Mouse (Mus musculus): ENCODE data around the gene Dgkq. TPM values are rescaled to one million over a fixed set of nuclear protein-coding genes. Genes with fewer than 3 reads are reported as not detected.
A peak's percentile ranks its signal among the peaks of the same experiment; 100 is the strongest.

Dgkq gene
- total and polyA plus RNA-seq, 3 experiments, result 11.3 TPM; not detected in 1

- H3K79me2 ChIP-seq (ENCODE audit: control insufficient read depth, insufficient read depth, low read length, poor library complexity), result peaks cover 27% of the 10 kb centered on the region
- H3K27me3 ChIP-seq (ENCODE audit: control insufficient read depth in 1 of 2, insufficient read depth in 2 of 2, low read length in 2 of 2), result no peaks in the 10 kb centered on the region
- H3K27ac ChIP-seq (ENCODE audit: control insufficient read depth, low read depth, low read length), result peak overlapping the region; percentile 96
- TF ChIP-seq MYC (IDR thresholded peaks at IDR 0.05; ENCODE audit: low read depth, low read length), result no peak
- no peak for TF ChIP-seq UBTF (IDR thresholded peaks at IDR 0.05; ENCODE audit: borderline replicate concordance, insufficient read depth, low read depth, low read length)
- TF ChIP-seq ZNF384 (IDR thresholded peaks at IDR 0.05; ENCODE audit: low read depth, low read length), result no peak
- TF ChIP-seq TAL1 (IDR thresholded peaks at IDR 0.05; ENCODE audit: low read length), result no peak
- no peak for TF ChIP-seq POLR2AphosphoS5 (IDR thresholded peaks at IDR 0.05; ENCODE audit: borderline replicate concordance, low read depth, low read length)
- no peak for TF ChIP-seq JUND (IDR thresholded peaks at IDR 0.05; ENCODE audit: low read depth, low read length)
- no peak for TF ChIP-seq TBP (IDR thresholded peaks at IDR 0.05; ENCODE audit: low read depth, low read length)
- no peak for TF ChIP-seq GATA1 (IDR thresholded peaks at IDR 0.05; ENCODE audit: low read depth, low read length)
- no peak for TF ChIP-seq POLR2AphosphoS2 (IDR thresholded peaks at IDR 0.05; ENCODE audit: low read length)
- TF ChIP-seq CHD2 (IDR thresholded peaks at IDR 0.05; ENCODE audit: low read length), result no peak
- no peak for TF ChIP-seq BHLHE40 (IDR thresholded peaks at IDR 0.05; ENCODE audit: borderline replicate concordance, low read depth, low read length)
- TF ChIP-seq CTCF (IDR thresholded peaks at IDR 0.05 in 2 of 3, conservative IDR thresholded peaks at IDR 0.05 in 1 of 3; ENCODE audit: control insufficient read depth in 1 of 3, insufficient read depth in 1 of 3, low read depth in 2 of 3, low read length in 3 of 3, poor library complexity in 1 of 3, severe bottlenecking in 1 of 3), result no peak
- no peak for TF ChIP-seq USF2 (IDR thresholded peaks at IDR 0.05; ENCODE audit: borderline replicate concordance in 1 of 2, insufficient read depth in 1 of 2, low read depth in 1 of 2, low read length in 2 of 2)
- no peak for TF ChIP-seq POLR2A (IDR thresholded peaks at IDR 0.05; ENCODE audit: control insufficient read depth in 1 of 2, insufficient read depth in 1 of 2, low read depth in 1 of 2, low read length in 2 of 2, poor library complexity in 1 of 2)
- TF ChIP-seq GABPA (IDR thresholded peaks at IDR 0.05; ENCODE audit: low read depth, low read length), result no peak
- no peak for TF ChIP-seq MXI1 (IDR thresholded peaks at IDR 0.05; ENCODE audit: low read depth, low read length)
- TF ChIP-seq USF1 (IDR thresholded peaks at IDR 0.05; ENCODE audit: low read depth, low read length), result no peak
- TF ChIP-seq MAZ (IDR thresholded peaks at IDR 0.05; ENCODE audit: low read depth, low read length), result no peak
- TF ChIP-seq EP300 (IDR thresholded peaks at IDR 0.05; ENCODE audit: low read depth in 1 of 2, low read length in 2 of 2), result no peak
- no peak for TF ChIP-seq NELFE (IDR thresholded peaks at IDR 0.05; ENCODE audit: low read depth, low read length)
- H3K4me3 ChIP-seq (ENCODE audit: control insufficient read depth in 1 of 2, insufficient read depth in 1 of 2, low read depth in 2 of 2, low read length in 2 of 2), result no peak overlapping the region; a peak in 1 of 4 replicates
- H3K9ac ChIP-seq (ENCODE audit: control insufficient read depth, low read depth, low read length, poor library complexity, severe bottlenecking), result peak overlapping the region; percentile 36
- no peaks in the 10 kb centered on the region for H3K9me3 ChIP-seq (replicated peaks; ENCODE audit: insufficient read depth, low read length)
- DNase-seq (ENCODE audit: low read depth, low spot score), result peak; percentile 40
- H3K4me1 ChIP-seq (ENCODE audit: control insufficient read depth in 1 of 2, insufficient read depth in 2 of 2, low read length in 2 of 2), result peaks cover 11 to 52% of the 10 kb centered on the region in 2 experiments; a peak in 3 of 4 replicates
- peaks cover 1 to 36% of the 10 kb centered on the region in 2 experiments; a peak in 3 of 4 replicates for H3K36me3 ChIP-seq (ENCODE audit: control insufficient read depth in 1 of 2, insufficient read depth in 2 of 2, low read length in 2 of 2)
Measured at GRCm38 (mm10) chr5:108678296-108678854, 8.9 kb upstream of the Dgkq start.

Data from MEL (cell line).